Mouse (Mus musculus) neutrophil, adult 5-6 weeks (primary cell): ENCODE data around the gene Robo4. TPM values are rescaled to one million over a fixed set of nuclear protein-coding genes. Genes with fewer than 3 reads are reported as not detected.

Source experiments
- ATAC-seq: fragments of 151-379, 151-347 bp; 2 replicates; pipeline ENCODE4 v1.8.0; 2017; ENCODE audit warnings: mild to moderate bottlenecking, moderate TSS enrichment; ENCODE audit not compliant: insufficient number of reproducible peaks, poor library complexity, low FRiP score, severe bottlenecking; ENCODE audit errors: extremely low read depth
- total RNA-seq: library from RNA; stranded (forward); fragments of 200-1000 nt; gene quantifications from 2 replicates; pipeline ENCODE4 v1.2.3, GENCODE M21; 2017

Robo4 gene
- total RNA-seq, 1 experiment from 2014 or later: not detected

DNA sequence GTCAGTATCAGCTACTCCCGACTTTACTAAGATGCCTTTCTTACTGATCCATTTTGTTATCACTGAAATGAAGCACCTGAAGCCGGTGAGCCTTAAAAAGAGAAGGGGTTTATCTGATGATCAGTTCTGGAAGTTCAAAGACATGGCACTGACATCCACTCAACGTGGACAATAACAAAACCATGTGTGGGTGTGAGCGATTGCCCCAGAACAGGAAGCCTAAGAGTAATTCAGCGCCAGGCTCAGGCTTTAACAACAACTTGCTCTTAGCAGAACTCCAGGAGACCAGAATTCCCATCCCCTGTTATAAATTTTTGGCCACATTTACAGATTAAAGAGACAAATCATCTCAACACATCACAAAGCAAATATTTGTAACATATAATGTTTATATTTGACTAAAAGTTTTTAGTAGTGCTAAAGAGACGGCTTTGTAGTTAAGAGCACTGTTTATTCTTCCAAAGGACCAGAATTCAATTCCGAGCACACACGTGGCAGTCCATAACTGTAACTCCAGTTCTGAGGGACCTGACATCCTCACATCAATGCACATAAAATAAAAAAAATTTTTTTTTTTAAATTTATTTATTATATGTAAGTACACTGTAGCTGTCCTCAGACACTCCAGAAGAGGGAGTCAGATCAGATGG lies 8.1 kb upstream of the Robo4 start:
- ATAC-seq: no peak

- ATAC-seq: no peak
These were observed 1.1 kb upstream of the Robo4 start for GRCm38 (mm10) chr9:37400585-37400984.

- ATAC-seq: no peak; the same call in 1 of the 2 replicates
These were observed 804 bp downstream of the Robo4 start for GRCm38 (mm10) chr9:37402501-37402900.

- ATAC-seq: no peak
These were observed 1.3 kb downstream of the Robo4 start for GRCm38 (mm10) chr9:37403011-37403410.

GRCm38 (mm10) chr9:37406372-37406771 lies 4.7 kb downstream of the Robo4 start:
- ATAC-seq: peak; percentile 52

- ATAC-seq: no peak
These were observed 6.3 kb downstream of the Robo4 start for GRCm38 (mm10) chr9:37407850-37408502.

GRCm38 (mm10) chr9:37409698-37410445 lies 8.2 kb downstream of the Robo4 start:
- ATAC-seq: no peak

- ATAC-seq: no peak
These were observed 11.3 kb downstream of the Robo4 start for GRCm38 (mm10) chr9:37412989-37413388.

DNA sequence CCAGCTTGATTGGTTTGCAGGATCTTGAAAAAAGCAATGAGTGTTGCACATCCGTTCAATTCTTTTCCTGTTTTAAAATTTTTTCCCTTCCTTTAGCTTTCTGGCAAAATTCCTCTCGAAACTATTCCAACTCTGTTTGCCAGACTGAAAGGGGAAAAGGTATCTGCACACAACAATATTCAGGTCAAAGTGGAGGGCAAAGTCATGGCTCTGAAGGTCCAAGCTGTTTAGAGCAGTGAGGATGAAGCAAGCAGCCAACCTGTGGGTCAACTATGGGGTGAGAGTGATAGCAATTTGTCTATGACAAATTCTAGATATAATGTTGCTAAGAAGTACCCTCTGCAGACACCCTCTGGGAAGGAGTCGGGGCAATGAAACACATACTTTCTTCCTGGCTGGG lies 13.0 kb downstream of the Robo4 start:
- no peak for ATAC-seq

GRCm38 (mm10) chr9:37418791-37419190 lies 17.1 kb downstream of the Robo4 start:
- ATAC-seq: no peak

- peak; percentile 74 for ATAC-seq
These were observed 19.0 kb downstream of the Robo4 start for GRCm38 (mm10) chr9:37420676-37421075.

DNA sequence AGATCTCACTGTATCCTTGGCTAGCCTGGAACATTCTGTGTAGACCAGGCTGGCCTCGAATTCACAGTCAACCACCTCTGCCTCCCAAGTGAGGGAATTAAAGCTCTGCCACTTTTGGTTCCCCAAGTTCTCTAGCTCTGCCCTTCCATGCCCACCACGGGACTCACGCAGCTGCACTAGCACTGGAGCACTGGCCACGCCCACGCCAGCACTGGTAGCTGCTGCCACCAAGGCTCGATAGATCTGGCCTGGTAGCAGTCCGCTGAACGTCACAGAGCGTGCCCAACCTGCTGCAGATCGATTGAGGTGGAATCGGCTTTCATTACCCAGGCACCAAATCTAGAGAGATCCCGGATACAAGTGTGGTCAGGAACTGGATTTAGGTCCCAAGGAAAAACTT lies 19.5 kb downstream of the Robo4 start:
- no peak for ATAC-seq

DNA sequence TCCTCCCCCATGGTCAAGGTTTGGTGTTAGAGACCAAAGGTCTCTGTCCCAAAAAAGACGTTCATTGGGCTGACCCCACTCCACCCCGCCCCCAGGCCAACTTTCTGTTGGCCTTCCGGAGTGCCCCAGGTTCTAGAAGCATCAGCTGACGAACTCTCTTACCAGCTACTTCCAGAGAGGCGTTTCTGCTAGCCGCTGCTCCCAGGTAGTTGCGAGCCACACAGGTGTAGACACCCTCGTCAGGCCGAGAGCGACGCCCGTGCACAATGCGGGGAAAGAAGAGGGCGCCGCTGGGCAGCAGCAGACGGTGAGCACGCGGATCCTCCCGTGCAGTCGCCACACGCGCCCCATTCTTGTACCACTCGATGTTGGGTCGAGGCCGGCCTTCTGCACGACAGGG lies 27.6 kb downstream of the Robo4 start:
- ATAC-seq: no peak

- peak; percentile 71 for ATAC-seq
These were observed 28.9 kb downstream of the Robo4 start for GRCm38 (mm10) chr9:37430582-37430981.

DNA sequence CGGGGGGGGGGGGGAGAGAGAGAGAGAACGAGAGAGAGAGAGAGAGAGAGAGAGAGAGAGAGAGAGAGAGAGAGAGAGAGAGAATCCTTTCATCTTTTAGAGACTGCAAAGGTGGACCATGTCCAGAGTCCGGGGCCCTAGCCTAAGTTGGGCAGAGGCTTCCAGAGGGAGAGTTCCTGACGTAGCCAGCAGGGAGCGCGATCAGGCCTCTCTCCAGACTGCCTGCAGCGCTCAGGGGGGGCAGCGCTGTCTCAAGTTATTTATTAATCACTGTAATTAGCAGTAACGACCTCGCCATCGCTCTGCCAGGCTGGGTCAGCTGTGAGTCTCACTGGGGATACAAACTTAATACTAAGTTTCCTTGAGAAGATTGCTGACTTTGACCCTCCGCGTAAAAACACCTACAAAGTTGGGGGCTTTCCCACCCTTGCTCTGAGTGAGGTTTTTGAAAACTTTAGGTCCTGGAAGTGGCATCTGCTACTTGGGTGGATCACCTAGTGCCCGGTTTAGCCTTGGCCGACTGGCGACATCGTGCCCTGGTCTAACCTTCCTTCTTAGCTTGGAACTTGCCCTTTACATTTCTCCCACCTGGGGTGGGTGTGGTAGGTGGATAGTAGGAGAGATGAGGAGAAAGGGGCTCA lies 30.4 kb downstream of the Robo4 start:
- ATAC-seq: no peak

DNA sequence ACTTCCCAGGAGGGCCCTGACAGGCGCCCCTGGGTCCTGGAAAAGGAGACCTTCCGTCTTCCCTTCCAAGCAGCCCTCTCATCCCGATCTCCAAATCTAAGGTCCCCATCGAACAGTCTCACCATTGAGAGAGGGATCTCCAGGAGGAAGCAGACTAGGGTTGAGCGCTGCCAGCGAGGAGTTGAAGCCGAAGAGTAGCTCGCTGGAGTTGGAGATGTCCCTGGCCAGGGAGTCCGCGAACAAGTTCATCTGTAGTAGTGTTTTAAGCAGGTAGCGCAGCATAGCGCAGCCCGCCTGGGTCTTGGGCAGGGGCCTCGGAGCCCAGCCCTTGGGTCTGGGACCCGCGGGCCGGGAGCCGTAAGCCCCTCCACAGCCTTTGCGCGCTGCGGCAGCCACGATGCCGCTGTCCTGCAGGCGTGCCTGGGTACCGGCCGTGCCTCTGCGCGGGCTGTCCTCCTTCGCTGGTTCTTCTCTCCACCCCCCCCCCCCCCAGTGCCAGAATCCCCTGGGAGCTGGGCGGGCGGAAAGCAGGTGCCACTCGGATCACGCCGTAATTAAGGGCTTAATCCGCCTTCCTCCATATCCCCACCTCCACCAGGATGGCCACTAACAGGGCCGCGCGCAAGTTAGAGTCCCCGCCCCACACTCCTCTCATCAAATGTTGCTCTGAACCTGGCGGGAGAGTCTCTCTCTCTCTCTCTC lies 31.2 kb downstream of the Robo4 start, which contains the start of gene Robo3:
TSS of gene Robo3 (minus strand) at position 527 of the 702 bp plus-strand sequence.
- ATAC-seq: no peak

- ATAC-seq: no peak
These were observed 32.3 kb downstream of the Robo4 start for GRCm38 (mm10) chr9:37433823-37434560.

DNA sequence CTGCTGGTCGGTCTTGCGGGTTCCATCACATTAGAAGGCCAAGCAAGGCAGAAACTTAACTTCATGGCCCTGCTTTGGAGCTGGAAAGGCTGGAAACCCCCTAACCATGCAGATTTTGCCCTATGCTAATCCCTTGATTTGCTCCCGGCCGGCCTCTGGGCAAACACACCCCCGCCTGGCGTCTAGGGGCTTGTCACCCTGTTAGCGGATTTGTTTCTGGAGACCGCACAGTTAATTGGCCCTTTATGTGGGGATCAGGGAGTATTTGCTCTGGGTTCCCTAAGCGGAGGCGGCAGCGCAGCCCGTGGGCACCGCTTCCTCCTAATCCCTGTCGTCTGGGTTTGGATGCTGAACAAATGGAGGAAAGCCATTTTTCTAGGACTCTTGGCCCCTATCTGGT lies 33.2 kb downstream of the Robo4 start:
- ATAC-seq: no peak
